Mouse (Mus musculus) liver, embryonic 16.5 days (tissue): Measurements from ENCODE around the gene Acot3. TPM values are rescaled to one million over a fixed set of nuclear protein-coding genes. Genes with fewer than 3 reads are reported as not detected.
A peak's percentile ranks its signal among the peaks of the same experiment; 100 is the strongest.
"Not testable (repeated sequence)": the region's sequence is repeated elsewhere in the genome, so short reads cannot be mapped to it uniquely, and the experiment has no call there.

Experiments
- ATAC-seq: fragments of 200-750 bp; cut with Nextera tagmentation; 2 replicates; pipeline ENCODE4 v1.8.0; 2017; ENCODE audit warnings: low read depth, mild to moderate bottlenecking, moderate number of reproducible peaks, moderate library complexity
- H3K27ac ChIP-seq: fragments of 300-500 bp; sonication (generic); 2 replicates; pipeline ENCODE4 v1.5.1; 2014; ENCODE audit warnings: mild to moderate bottlenecking, low read length
- H3K27me3 ChIP-seq: fragments of 300-500 bp; sonication (generic); 2 replicates; pipeline ENCODE4 v1.6.1; 2014; ENCODE audit warnings: low read depth, low read length, mixed read lengths; ENCODE audit not compliant: control insufficient read depth, insufficient read depth
- H3K36me3 ChIP-seq: fragments of 300-500 bp; sonication (generic); 2 replicates; pipeline ENCODE4 v1.6.1; 2014; ENCODE audit warnings: mild to moderate bottlenecking; ENCODE audit not compliant: control insufficient read depth, insufficient read depth
- H3K4me1 ChIP-seq: fragments of 300-500 bp; sonication (generic); 2 replicates; pipeline ENCODE4 v1.6.1; 2014; ENCODE audit warnings: low read depth, low read length, mixed read lengths; ENCODE audit not compliant: control insufficient read depth
- H3K4me2 ChIP-seq: fragments of 300-500 bp; sonication (generic); 2 replicates; pipeline ENCODE4 v1.6.1; 2014; ENCODE audit warnings: low read depth, low read length, mixed read lengths
- H3K4me3 ChIP-seq: fragments of 300-500 bp; sonication (generic); 2 replicates; pipeline ENCODE4 v1.5.1; 2014; ENCODE audit warnings: low read depth, mild to moderate bottlenecking, low read length
- H3K9ac ChIP-seq: fragments of 300-500 bp; sonication (generic); 2 replicates; pipeline ENCODE4 v1.6.1; 2014; ENCODE audit warnings: low read depth, low read length
- H3K9me3 ChIP-seq: fragments of 300-500 bp; sonication (generic); replicated peaks from 2 replicates; pipeline ENCODE4 v1.6.1; 2016; ENCODE audit warnings: low read length; ENCODE audit not compliant: control insufficient read depth
- WGBS: fragments of 180-500 bp; shearing (Covaris S2); extraction: QIAGEN DNeasy Blood & Tissue Kit; methylation state at CpG from one replicate; pipeline ENCODE4 v1.1.7; 2014; ENCODE audit not compliant: insufficient replicate concordance; 5-methylcytosine and 5-hydroxymethylcytosine counted together
- polyA plus RNA-seq: library from polyadenylated mRNA; unstranded; fragments of >200 nt; fragmentation: Nextera tagmentation; extraction: Ambion mirVana; gene quantifications from 2 replicates; pipeline ENCODE4 v1.2.1, GENCODE M21; 2015

The Acot3 gene
- polyA plus RNA-seq, 1 experiment from 2014 or later: 6.7 TPM

DNA sequence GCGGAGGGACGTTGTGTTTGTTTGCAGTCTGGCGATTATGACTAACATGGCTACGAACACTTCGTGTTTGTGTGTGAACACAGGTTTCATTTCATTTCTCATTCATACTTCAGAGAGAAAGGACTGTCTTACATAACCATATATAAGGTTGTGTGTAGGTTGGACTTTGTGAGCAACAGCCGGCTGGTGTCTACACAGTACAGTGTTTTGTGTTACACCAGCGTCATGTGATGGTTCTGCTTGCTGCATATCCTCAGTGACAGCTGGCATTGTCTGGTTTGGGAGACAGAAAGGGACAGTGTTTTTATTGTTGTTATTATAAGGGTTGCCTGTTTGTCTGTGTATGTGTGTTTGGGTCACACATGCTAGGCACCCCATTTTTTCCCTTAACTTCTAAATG is 38.2 kb upstream of the Acot3 start:
- H3K36me3 ChIP-seq: no peaks in the 10 kb centered on the region
- H3K9ac ChIP-seq: no peak overlapping the region
- no peak overlapping the region for H3K27ac ChIP-seq
- peaks cover 18% of the 10 kb centered on the region for H3K27me3 ChIP-seq
- no peak overlapping the region for H3K4me3 ChIP-seq
- no peaks in the 10 kb centered on the region for H3K9me3 ChIP-seq
- no peaks in the 10 kb centered on the region; the same call in none of the 2 replicates for H3K4me1 ChIP-seq
- WGBS: 75% methylated on average over 7 of the region's 7 CpGs
- ATAC-seq: no peak
- H3K4me2 ChIP-seq: no peak overlapping the region

DNA sequence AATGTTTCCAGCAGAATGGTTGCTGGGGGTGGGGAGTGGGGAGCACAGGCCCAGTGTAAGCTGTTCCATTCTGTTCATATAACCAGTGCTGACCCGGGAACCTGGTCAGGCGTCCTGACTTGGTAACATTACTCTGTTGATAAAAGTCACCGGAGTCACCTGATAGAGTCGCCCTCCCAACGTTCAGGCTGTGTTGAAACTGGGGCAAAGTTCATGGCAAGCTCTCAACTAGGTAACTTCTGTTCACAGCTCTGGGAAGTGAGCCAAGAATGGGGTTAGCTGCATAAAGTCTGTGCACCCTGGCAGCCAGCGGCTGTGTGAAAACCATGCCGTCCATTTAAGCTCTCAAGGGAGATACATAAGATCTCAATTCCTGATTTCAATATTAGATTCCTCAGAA is 31.4 kb upstream of the Acot3 start:
- H3K4me3 ChIP-seq, H3K9me3 ChIP-seq, H3K36me3 ChIP-seq, H3K27ac ChIP-seq, H3K9ac ChIP-seq, H3K4me2 ChIP-seq, H3K4me1 ChIP-seq, H3K27me3 ChIP-seq: not testable (repeated sequence)
- WGBS: 32% methylated on average over 7 of the region's 7 CpGs
- ATAC-seq: peak; percentile 91

DNA sequence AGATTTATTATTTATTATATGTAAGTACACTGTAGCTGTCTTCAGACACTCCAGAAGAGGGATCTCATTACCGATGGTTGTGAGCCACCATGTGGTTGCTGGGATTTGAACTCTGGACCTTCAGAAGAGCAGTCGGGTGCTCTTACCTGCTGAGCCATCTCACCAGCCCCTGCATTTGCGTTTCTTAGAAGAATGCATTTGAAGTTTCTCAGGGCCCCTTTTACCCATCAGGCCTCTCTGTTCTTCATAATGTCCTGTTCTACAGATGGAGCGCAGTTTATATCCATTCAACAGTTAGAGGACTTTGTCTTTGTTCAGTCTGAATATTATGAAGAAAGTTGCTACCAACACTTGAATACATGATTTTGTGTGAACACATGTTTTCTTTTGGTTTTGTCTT is 29.7 kb upstream of the Acot3 start:
- not testable (repeated sequence) for H3K4me2 ChIP-seq, H3K27ac ChIP-seq, H3K4me1 ChIP-seq, H3K27me3 ChIP-seq, ATAC-seq, H3K9ac ChIP-seq, H3K36me3 ChIP-seq, H3K4me3 ChIP-seq, H3K9me3 ChIP-seq
- WGBS: 79% methylated on average over 4 of the region's 4 CpGs

DNA sequence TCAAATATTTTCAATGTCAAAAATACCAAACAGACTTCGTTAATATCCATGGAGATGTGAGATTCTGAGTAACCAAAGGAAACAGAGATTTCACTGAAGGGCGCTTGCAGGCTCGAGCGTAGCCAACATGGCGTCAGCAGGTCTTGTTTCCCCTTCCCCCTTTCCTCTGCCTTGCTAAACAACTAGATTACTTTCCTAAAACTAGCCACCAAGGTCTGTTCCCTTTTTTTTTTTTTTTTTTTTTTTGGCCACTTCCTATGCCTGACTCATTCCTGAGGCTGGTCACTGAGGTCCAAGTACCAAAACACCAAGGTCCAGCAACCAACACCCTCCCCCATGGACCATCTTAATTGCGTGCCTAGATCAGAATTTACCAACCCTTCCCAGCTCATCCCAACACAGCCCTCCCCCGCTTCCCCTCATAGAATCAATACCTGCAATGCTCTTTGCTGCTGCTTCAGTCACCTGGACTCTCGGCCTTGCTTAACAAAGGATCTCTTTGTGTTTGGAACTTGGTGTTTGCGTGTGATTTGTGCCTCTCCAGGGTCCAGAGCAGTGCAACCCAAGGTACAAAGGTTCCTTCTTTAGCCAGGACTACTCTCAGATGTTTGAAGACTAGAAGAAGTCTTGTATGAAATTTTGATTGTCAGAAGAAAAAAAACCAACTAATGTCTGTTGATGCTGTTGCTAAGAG is 28.7 kb upstream of the Acot3 start:
- WGBS: 59% methylated on average over 9 of the region's 9 CpGs

DNA sequence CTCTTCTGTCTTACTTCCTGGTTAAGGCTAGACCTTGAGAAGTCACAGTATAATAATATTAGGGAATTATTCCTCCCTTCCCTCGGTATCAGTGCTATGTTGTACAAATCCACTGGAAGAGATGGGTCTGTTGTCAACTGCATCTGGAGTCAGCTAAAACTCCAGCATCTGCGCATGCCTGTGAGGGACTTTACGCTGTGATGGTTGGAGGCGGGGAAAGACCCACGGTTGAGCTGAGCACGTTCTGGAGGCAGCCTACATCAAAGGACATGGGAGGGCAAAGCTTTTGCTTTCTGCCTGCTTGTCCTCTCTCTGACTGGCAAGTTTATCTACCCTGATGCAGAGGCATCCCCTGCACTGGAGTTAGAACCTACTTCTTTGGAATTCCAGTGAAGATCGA is 26.1 kb upstream of the Acot3 start:
- Histone ChIP-seq H3K4me3 (no peak overlapping the region), H3K27ac (no peak overlapping the region), H3K4me2 (no peak overlapping the region), H3K4me1 (no peaks in the 10 kb centered on the region), H3K27me3 (no peaks in the 10 kb centered on the region), H3K9ac (no peak overlapping the region), H3K9me3 (no peaks in the 10 kb centered on the region), H3K36me3 (no peaks in the 10 kb centered on the region)
- WGBS: 77% methylated on average over 7 of the region's 7 CpGs
- ATAC-seq: no peak

More for the DNA sequence above, 28.7 kb upstream of the Acot3 start:
- peak; percentile 36; the same call in 1 of the 2 replicates for ATAC-seq
- Histone ChIP-seq H3K4me3 (no peak overlapping the region), H3K36me3 (no peaks in the 10 kb centered on the region), H3K4me2 (no peak overlapping the region), H3K27ac (no peak overlapping the region), H3K27me3 (no peaks in the 10 kb centered on the region), H3K9me3 (no peaks in the 10 kb centered on the region), H3K9ac (no peak overlapping the region), H3K4me1 (no peaks in the 10 kb centered on the region)

DNA sequence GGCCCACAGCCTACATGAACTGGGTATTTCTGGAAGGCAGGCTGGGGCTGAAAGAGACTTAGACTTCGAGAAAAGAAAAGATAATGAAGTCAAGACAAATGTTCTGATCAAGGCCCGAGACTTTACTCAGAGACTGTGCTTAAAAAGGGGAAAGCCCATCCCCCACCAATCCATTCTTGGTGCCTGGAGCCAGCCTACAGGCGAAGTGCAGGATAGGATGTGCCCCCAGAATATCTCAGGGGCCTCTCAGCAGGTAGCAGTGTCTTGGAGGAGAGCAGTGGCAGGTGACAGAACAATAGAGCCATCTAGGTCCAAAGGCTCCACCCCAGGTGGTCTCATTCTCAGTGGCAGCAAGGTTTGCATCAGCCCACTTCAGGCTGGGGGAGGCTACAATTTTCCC is 23.6 kb upstream of the Acot3 start:
- WGBS: 55% methylated on average over 3 of the region's 3 CpGs
- H3K27ac ChIP-seq, ATAC-seq: not testable (repeated sequence)

DNA sequence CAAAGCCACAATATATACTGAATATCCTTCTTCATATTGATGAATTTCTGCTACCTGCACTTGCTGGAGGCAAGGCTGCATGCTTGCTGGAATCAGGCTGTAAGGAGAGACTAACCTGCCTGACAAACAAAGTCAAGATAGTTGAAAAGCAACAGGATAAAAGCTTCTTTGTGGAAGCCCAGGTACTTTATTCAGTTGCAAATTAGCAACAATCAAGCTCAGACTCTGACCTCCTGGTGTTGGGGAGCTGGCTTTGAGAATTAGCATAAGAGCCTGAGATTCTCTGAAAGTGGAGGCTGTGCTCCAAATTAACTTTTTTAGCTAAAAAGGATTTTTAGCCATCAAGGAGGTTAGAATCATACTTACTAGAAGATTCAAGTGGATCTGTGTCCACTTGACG is 22.9 kb upstream of the Acot3 start:
- not testable (repeated sequence) for H3K9me3 ChIP-seq, H3K27ac ChIP-seq, H3K4me3 ChIP-seq, H3K4me1 ChIP-seq, H3K9ac ChIP-seq, H3K4me2 ChIP-seq, H3K36me3 ChIP-seq, ATAC-seq, H3K27me3 ChIP-seq
- WGBS: 78% methylated on average over 1 of the region's 1 CpGs

More for the DNA sequence above, 23.6 kb upstream of the Acot3 start:
- not testable (repeated sequence) for H3K4me1 ChIP-seq, H3K9ac ChIP-seq, H3K9me3 ChIP-seq, H3K36me3 ChIP-seq, H3K27me3 ChIP-seq, H3K4me2 ChIP-seq, H3K4me3 ChIP-seq

DNA sequence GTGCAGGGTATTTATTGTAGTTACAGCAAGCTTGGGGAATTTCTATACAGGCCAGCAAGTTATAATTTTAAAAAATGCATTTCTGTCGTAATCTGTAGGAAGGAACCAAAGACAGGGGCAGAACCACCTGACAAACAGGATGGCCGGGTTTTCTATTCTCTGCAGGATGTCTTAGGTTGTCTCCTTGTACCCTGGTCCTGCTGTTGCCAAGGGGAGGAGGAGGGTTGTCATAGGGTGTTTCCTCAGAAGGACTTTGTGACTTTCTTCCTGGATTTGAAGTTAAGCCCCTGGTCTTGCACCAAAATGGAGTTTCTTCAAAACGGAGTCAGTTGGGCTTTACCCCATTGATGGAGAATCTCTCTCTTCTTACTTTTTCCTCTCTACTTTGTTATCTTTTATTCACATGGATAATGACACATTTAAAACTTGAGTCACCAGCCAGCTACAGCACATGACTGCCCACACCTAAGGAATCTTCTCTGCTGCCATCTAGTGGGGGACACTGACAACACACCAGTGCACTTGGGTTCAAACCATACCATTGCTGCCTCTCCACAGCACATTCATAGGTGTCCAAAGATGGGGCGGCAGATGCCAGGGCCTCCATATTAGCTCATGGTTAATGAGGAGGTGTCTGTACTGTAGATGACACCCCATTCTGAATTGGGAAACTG is 21.1 kb upstream of the Acot3 start:
- no peak overlapping the region for H3K9ac ChIP-seq
- no peak overlapping the region for H3K27ac ChIP-seq
- H3K4me2 ChIP-seq: no peak overlapping the region
- H3K4me3 ChIP-seq: no peak overlapping the region
- 48% methylated on average over 4 of the region's 4 CpGs for WGBS
- no peaks in the 10 kb centered on the region for H3K9me3 ChIP-seq
- no peaks in the 10 kb centered on the region for H3K36me3 ChIP-seq
- no peaks in the 10 kb centered on the region for H3K27me3 ChIP-seq
- peak; percentile 56; the same call in 1 of the 2 replicates for ATAC-seq
- H3K4me1 ChIP-seq: peaks cover 3% of the 10 kb centered on the region; the same call in 1 of the 2 replicates

DNA sequence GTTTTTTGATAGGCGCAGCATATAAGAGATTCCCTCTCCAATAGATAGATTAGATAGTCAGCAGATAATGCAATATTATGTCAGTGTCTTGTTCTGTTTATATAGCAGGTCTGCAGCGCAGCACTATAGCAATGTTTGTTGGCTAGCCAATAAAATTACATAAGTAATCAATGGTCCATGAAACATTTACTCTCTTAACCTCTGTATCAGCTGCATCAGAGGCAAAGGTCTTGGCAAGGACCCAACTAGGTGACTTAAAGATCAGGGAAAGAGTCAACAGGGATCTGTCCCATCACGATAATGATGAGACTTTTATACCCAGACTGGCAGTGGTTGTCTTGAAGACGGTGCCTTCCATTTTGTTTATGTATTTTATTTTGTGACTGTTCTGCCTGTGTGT is 19.1 kb upstream of the Acot3 start:
- H3K9ac ChIP-seq: no peak overlapping the region
- peak; percentile 69 for ATAC-seq
- H3K4me3 ChIP-seq: no peak overlapping the region
- no peaks in the 10 kb centered on the region for H3K36me3 ChIP-seq
- H3K27ac ChIP-seq: no peak overlapping the region
- H3K4me2 ChIP-seq: no peak overlapping the region
- H3K9me3 ChIP-seq: no peaks in the 10 kb centered on the region
- peaks cover 3% of the 10 kb centered on the region; the same call in 1 of the 2 replicates for H3K4me1 ChIP-seq
- H3K27me3 ChIP-seq: peaks cover 2% of the 10 kb centered on the region; the same call in 1 of the 2 replicates
- WGBS: 53% methylated on average over 4 of the region's 4 CpGs
